Mouse (Mus musculus): ENCODE measurements around the gene Ptprm. TPM values are rescaled to one million over a fixed set of nuclear protein-coding genes. Genes with fewer than 3 reads are reported as not detected.

The Ptprm gene
- polyA plus RNA-seq, 1 experiment from 2014 or later: 5.4 TPM

- no peak overlapping the region for H3K27ac ChIP-seq (ENCODE audit: low read depth, low read length)
- WGBS: 71% methylated on average over 9 of the region's 9 CpGs
- H3K4me3 ChIP-seq (ENCODE audit: low read depth, low read length): no peak overlapping the region
- H3K9ac ChIP-seq (ENCODE audit: low read depth, low read length): no peak overlapping the region
- no peak for TF ChIP-seq CTCF (IDR thresholded peaks at IDR 0.05; ENCODE audit: low read depth)
- no peak for ATAC-seq
- H3K4me2 ChIP-seq (replicated peaks; ENCODE audit: low read depth): no peak overlapping the region
- H3K4me1 ChIP-seq (replicated peaks; ENCODE audit: control insufficient read depth, insufficient read depth, low read length): no peaks in the 10 kb centered on the region
- no peaks in the 10 kb centered on the region for H3K36me3 ChIP-seq (ENCODE audit: control insufficient read depth, insufficient read depth)
- H3K27me3 ChIP-seq (replicated peaks; ENCODE audit: control insufficient read depth, insufficient read depth, low read length): no peaks in the 10 kb centered on the region
- H3K9me3 ChIP-seq (ENCODE audit: control insufficient read depth): no peaks in the 10 kb centered on the region
Observed at GRCm38 (mm10) chr17:67233063-67233462, 121.2 kb downstream of the Ptprm start.

GRCm38 (mm10) chr17:67226991-67227390, 127.3 kb downstream of the Ptprm start:
- H3K36me3 ChIP-seq (ENCODE audit: control insufficient read depth, insufficient read depth): no peaks in the 10 kb centered on the region
- H3K9me3 ChIP-seq (ENCODE audit: control insufficient read depth): no peaks in the 10 kb centered on the region
- H3K4me1 ChIP-seq (replicated peaks; ENCODE audit: control insufficient read depth, insufficient read depth, low read length): no peaks in the 10 kb centered on the region
- TF ChIP-seq CTCF (IDR thresholded peaks at IDR 0.05; ENCODE audit: low read depth): no peak
- WGBS: 70% methylated on average over 5 of the region's 5 CpGs
- H3K9ac ChIP-seq (ENCODE audit: low read depth, low read length): no peak overlapping the region
- no peak overlapping the region for H3K27ac ChIP-seq (ENCODE audit: low read depth, low read length)
- no peak overlapping the region for H3K4me2 ChIP-seq (replicated peaks; ENCODE audit: low read depth)
- no peak for ATAC-seq
- no peaks in the 10 kb centered on the region for H3K27me3 ChIP-seq (replicated peaks; ENCODE audit: control insufficient read depth, insufficient read depth, low read length)
- no peak overlapping the region for H3K4me3 ChIP-seq (ENCODE audit: low read depth, low read length)

- H3K36me3 ChIP-seq (ENCODE audit: control insufficient read depth, insufficient read depth): no peaks in the 10 kb centered on the region
- no peak overlapping the region for H3K4me3 ChIP-seq (ENCODE audit: low read depth, low read length)
- H3K9me3 ChIP-seq (ENCODE audit: control insufficient read depth): no peaks in the 10 kb centered on the region
- H3K4me2 ChIP-seq (replicated peaks; ENCODE audit: low read depth): no peak overlapping the region
- no peaks in the 10 kb centered on the region for H3K27me3 ChIP-seq (replicated peaks; ENCODE audit: control insufficient read depth, insufficient read depth, low read length)
- no peak for ATAC-seq
- 81% methylated on average over 1 of the region's 1 CpGs for WGBS
- no peak overlapping the region for H3K9ac ChIP-seq (ENCODE audit: low read depth, low read length)
- no peak for TF ChIP-seq CTCF (IDR thresholded peaks at IDR 0.05; ENCODE audit: low read depth)
- no peak overlapping the region for H3K27ac ChIP-seq (ENCODE audit: low read depth, low read length)
- no peaks in the 10 kb centered on the region for H3K4me1 ChIP-seq (replicated peaks; ENCODE audit: control insufficient read depth, insufficient read depth, low read length)
Observed at GRCm38 (mm10) chr17:67215326-67215725, 138.9 kb downstream of the Ptprm start.

- 53% methylated on average over 3 of the region's 3 CpGs for WGBS
- H3K36me3 ChIP-seq (ENCODE audit: control insufficient read depth, insufficient read depth): no peaks in the 10 kb centered on the region
- ATAC-seq: no peak
- H3K4me1 ChIP-seq (replicated peaks; ENCODE audit: control insufficient read depth, insufficient read depth, low read length): no peaks in the 10 kb centered on the region
- H3K9me3 ChIP-seq (ENCODE audit: control insufficient read depth): no peaks in the 10 kb centered on the region
- no peak overlapping the region for H3K9ac ChIP-seq (ENCODE audit: low read depth, low read length)
- no peak overlapping the region for H3K4me3 ChIP-seq (ENCODE audit: low read depth, low read length)
- no peak overlapping the region for H3K27ac ChIP-seq (ENCODE audit: low read depth, low read length)
- H3K4me2 ChIP-seq (replicated peaks; ENCODE audit: low read depth): no peak overlapping the region
- no peaks in the 10 kb centered on the region for H3K27me3 ChIP-seq (replicated peaks; ENCODE audit: control insufficient read depth, insufficient read depth, low read length)
- no peak for TF ChIP-seq CTCF (IDR thresholded peaks at IDR 0.05; ENCODE audit: low read depth)
Observed at GRCm38 (mm10) chr17:67213711-67214110, 140.5 kb downstream of the Ptprm start.

GRCm38 (mm10) chr17:67209676-67210344, 144.4 kb downstream of the Ptprm start:
- WGBS: 27% methylated on average over 8 of the region's 8 CpGs
- no peaks in the 10 kb centered on the region for H3K27me3 ChIP-seq (replicated peaks; ENCODE audit: control insufficient read depth, insufficient read depth, low read length)
- ATAC-seq: no peak
- no peak overlapping the region for H3K4me3 ChIP-seq (ENCODE audit: low read depth, low read length)
- H3K4me2 ChIP-seq (replicated peaks; ENCODE audit: low read depth): no peak overlapping the region
- no peaks in the 10 kb centered on the region for H3K36me3 ChIP-seq (ENCODE audit: control insufficient read depth, insufficient read depth)
- H3K27ac ChIP-seq (ENCODE audit: low read depth, low read length): no peak overlapping the region
- no peak overlapping the region for H3K9ac ChIP-seq (ENCODE audit: low read depth, low read length)
- TF ChIP-seq CTCF (IDR thresholded peaks at IDR 0.05; ENCODE audit: low read depth): no peak
- no peaks in the 10 kb centered on the region for H3K4me1 ChIP-seq (replicated peaks; ENCODE audit: control insufficient read depth, insufficient read depth, low read length)
- no peaks in the 10 kb centered on the region for H3K9me3 ChIP-seq (ENCODE audit: control insufficient read depth)

GRCm38 (mm10) chr17:67208600-67208999, 145.7 kb downstream of the Ptprm start:
- no peaks in the 10 kb centered on the region for H3K4me1 ChIP-seq (replicated peaks; ENCODE audit: control insufficient read depth, insufficient read depth, low read length)
- H3K9me3 ChIP-seq (ENCODE audit: control insufficient read depth): no peaks in the 10 kb centered on the region
- H3K36me3 ChIP-seq (ENCODE audit: control insufficient read depth, insufficient read depth): no peaks in the 10 kb centered on the region
- no peak overlapping the region for H3K9ac ChIP-seq (ENCODE audit: low read depth, low read length)
- WGBS: 76% methylated on average over 5 of the region's 5 CpGs
- no peak for TF ChIP-seq CTCF (IDR thresholded peaks at IDR 0.05; ENCODE audit: low read depth)
- ATAC-seq: no peak
- H3K4me2 ChIP-seq (replicated peaks; ENCODE audit: low read depth): no peak overlapping the region
- no peak overlapping the region for H3K4me3 ChIP-seq (ENCODE audit: low read depth, low read length)
- H3K27me3 ChIP-seq (replicated peaks; ENCODE audit: control insufficient read depth, insufficient read depth, low read length): no peaks in the 10 kb centered on the region
- no peak overlapping the region for H3K27ac ChIP-seq (ENCODE audit: low read depth, low read length)
